Mouse (Mus musculus) c-Kit-positive CD71-positive TER-119-positive erythroid progenitor cells, embryonic 14.5 days (primary cell): ENCODE results near the gene Gm21987.

ENCODE experiments used
- DNase-seq: peaks from one replicate; pipeline ENCODE4 v3.0.0-alpha.2; 2013; ENCODE audit warnings: low spot score

Gm21987 gene

GRCm38 (mm10) chr16:38395060-38395730 is 48.4 kb downstream of the Gm21987 start:
- no peak for DNase-seq

DNA sequence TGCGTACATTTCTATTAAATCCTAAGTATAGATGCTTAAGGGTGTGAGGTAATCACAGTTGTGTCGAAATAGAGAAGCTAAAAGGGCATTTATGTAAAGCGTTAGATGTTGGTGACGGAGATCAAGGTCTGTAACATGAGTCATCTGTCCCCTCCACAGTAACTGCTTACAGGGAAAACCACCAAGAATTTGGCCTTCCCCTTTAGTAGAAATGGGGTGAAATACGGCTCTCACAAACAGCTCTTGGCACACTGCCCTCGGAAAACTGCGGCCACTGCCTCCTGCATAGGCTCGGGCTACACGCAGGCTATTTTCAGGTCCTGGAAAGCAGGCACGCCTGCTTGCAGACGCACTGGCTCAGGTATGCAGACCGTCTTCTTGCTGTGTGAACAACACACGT is 49.3 kb downstream of the Gm21987 start:
- DNase-seq: no peak

DNA sequence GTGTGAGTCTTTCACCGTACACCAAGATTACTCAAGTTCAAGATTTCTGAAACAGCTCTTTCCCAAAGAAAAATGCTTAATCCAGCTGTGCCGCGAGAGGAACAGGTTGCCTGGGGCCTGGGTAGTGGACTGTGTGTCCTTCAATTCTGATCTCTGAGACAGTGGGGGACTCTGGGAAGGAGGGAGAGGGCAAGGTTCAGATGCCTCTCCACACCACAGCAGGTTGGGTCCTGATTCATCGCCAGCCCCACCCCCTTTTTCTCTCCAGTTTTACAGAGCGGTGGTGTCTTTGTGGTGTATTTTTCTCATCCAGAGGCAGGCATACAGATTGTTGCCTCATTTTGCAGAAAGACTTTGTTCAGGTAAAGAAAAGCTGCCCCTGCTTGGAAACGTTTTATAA is 51.4 kb downstream of the Gm21987 start:
- DNase-seq: no peak

DNA sequence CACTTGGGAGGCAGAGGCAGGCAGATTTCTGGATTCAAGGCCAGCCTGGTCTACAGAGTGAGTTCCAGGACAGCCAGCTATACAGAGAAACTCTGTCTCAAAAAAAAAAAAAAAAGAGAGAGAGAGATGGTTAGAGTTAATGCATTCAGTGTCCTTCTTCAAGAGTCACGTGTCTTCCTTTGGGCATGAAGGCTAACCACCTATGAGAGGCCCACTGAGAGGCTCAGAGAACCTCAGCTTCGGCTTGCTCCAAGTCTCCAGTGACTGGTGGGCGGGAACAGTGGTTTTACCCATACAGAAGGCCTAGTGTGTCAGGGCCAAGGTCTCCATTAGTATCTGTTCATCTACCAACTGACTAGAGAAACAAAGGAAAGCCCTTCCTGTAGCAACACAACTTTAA is 52.2 kb downstream of the Gm21987 start:
- no peak for DNase-seq

- no peak for DNase-seq
Observed at GRCm38 (mm10) chr16:38399531-38400231, 52.8 kb downstream of the Gm21987 start.

GRCm38 (mm10) chr16:38400311-38400960 is 53.6 kb downstream of the Gm21987 start:
- no peak for DNase-seq

DNA sequence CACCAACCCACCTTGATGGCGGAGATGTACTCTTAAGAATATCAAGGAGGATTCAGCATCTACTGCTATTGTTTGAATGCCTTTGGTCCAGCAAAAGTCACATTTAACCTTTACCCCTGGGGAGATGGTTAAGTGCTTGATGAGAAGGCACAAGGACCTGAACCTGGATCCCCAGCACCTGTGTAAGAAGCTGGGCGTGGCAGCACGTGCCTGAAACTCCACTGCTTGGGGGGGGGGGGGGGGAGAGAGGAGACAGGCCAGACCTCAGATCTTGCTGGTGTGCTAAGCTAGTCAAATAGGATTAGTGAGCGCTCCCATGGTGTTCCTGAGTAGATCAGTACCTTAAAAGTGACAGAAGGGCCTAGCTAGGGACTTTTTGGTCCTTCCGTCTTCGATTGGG is 54.6 kb downstream of the Gm21987 start:
- DNase-seq: no peak

DNA sequence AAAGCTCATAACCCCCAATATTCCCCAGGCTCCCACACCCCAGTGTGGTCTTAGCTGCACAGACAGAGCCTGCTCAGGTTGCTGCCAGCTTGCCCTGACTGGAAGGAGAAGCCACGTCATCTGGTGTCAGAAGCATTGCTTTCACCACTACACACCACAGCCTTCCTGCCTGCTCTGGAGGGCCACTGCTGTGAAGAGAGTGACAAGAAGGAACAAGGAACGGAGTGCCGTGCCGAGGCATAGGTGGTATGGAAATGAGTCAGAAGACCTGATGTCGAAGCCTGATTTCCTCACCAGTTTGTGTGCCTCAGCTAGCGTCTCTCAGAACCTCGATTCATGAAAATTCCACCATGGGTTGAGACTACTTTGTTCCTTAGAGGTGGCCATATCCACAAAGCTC is 56.8 kb downstream of the Gm21987 start:
- DNase-seq: no peak

GRCm38 (mm10) chr16:38406293-38406692 is 59.5 kb downstream of the Gm21987 start:
- no peak for DNase-seq

DNA sequence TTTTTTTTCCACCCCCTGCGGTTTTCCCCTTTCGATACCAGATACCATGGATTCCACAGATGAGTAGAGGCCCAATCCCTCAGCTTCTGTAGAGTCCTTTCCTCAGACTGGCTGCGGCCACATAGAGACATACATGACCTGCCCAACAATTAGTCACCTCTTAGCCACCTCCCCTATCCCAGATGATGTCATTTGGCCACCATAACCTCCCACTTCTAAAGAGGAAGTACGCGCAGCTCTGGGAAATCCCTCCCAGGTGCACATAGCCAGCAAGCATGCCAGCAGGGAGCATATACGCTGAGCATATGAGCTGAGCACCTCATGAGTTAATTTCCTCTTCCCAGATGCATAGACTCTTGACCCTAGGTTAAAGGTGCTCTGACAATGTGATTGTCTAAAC is 59.9 kb downstream of the Gm21987 start:
- no peak for DNase-seq

- DNase-seq: no peak
Observed at GRCm38 (mm10) chr16:38407584-38407983, 60.7 kb downstream of the Gm21987 start.

DNA sequence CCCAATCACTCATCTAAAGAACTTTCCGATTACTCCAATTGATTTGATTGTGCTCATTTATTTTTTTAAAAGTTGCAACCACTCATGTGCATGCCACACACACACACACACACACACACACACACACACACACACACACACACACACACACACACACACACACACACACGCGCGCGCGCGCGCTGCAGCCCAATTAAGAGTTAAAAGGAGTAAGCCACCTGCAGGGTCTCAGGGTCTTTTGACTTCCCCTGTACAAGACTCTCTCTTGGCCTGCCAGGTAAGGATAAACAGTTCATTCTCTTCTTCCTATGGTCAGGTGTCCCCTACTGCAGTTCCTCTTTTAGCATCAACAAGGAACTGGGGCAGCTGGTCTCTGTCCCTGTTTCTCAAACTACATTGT is 61.6 kb downstream of the Gm21987 start:
- no peak for DNase-seq
